Mouse (Mus musculus): ENCODE data around the gene 6430548M08Rik. TPM values are rescaled to one million over a fixed set of nuclear protein-coding genes. Genes with fewer than 3 reads are reported as not detected.

Gene 6430548M08Rik
- polyA plus RNA-seq, 1 experiment from 2014 or later = 3.4 TPM

- Histone ChIP-seq H3K27ac (replicated peaks) (peak overlapping the region; percentile 44; the same call in 1 of the 2 replicates), H3K36me3 (replicated peaks) (no peaks in the 10 kb centered on the region), H3K4me3 (no peak overlapping the region), H3K9me3 (no peaks in the 10 kb centered on the region), H3K27me3 (replicated peaks; ENCODE audit: low read depth, poor library complexity, severe bottlenecking) (peaks cover 29% of the 10 kb centered on the region), H3K4me1 (peaks cover 51% of the 10 kb centered on the region)
- DNase-seq (ENCODE audit: low spot score) = peak; percentile 42
- WGBS = 33% methylated on average over 4 of the region's 4 CpGs
These were observed 15.6 kb downstream of the 6430548M08Rik start for GRCm38 (mm10) chr8:120129547-120129946.

DNA sequence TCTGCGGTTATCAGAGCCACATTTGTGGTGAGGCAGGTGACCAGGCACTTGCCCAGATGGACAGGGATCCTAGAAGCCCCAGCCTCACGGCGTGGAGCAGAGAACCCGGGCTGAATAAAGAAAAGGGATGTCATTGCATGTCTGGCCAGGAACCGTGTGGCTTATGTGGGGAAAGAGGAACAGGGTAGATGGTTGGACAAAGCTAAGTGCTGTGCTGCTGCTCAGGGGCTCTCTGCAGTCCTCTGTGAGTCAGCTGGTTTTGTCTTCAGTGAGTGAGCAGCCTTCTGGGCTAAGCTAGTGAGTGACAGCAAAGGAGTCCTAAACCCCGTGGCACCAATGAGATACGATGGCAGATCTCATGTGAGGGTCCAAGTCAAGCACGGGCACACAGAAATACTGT lies 17.2 kb downstream of the 6430548M08Rik start:
- Histone ChIP-seq H3K36me3 (replicated peaks) (no peaks in the 10 kb centered on the region), H3K27ac (replicated peaks) (no peak overlapping the region), H3K4me1 (peaks cover 37% of the 10 kb centered on the region), H3K27me3 (replicated peaks; ENCODE audit: low read depth, poor library complexity, severe bottlenecking) (peaks cover 24% of the 10 kb centered on the region), H3K9me3 (no peaks in the 10 kb centered on the region), H3K4me3 (no peak overlapping the region)
- WGBS = 89% methylated on average over 8 of the region's 8 CpGs
- DNase-seq (ENCODE audit: low spot score) = no peak

GRCm38 (mm10) chr8:120133169-120133568 lies 19.2 kb downstream of the 6430548M08Rik start:
- WGBS = 81% methylated on average over 7 of the region's 7 CpGs
- peaks cover 26% of the 10 kb centered on the region for H3K4me1 ChIP-seq
- peaks cover 11% of the 10 kb centered on the region for H3K27me3 ChIP-seq (replicated peaks; ENCODE audit: low read depth, poor library complexity, severe bottlenecking)
- H3K27ac ChIP-seq (replicated peaks) = no peak overlapping the region
- DNase-seq (ENCODE audit: low spot score) = no peak
- no peaks in the 10 kb centered on the region for H3K9me3 ChIP-seq
- no peak overlapping the region for H3K4me3 ChIP-seq
- no peaks in the 10 kb centered on the region for H3K36me3 ChIP-seq (replicated peaks)

DNA sequence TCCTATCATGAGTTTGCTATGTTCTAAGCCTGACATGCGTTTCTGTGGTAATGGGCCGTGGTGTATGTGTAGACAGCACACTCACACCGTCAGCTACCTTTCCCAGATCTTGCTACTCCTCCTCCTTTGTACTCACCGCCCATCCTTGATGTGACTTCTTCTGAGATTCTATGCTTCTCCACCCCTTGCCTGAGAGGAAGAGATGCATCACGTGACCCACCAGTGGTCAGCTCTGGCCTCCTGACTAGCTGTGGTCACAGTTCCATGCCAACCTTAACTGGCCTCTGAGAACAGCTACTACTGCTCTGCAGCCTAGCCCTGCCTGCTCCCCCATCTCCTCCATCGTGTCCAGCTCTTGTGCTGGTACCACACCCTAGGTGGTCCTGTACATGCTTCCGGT lies 21.7 kb downstream of the 6430548M08Rik start:
- Histone ChIP-seq H3K36me3 (replicated peaks) (no peaks in the 10 kb centered on the region), H3K9me3 (no peaks in the 10 kb centered on the region), H3K27me3 (replicated peaks; ENCODE audit: low read depth, poor library complexity, severe bottlenecking) (peaks cover 20% of the 10 kb centered on the region), H3K27ac (replicated peaks) (no peak overlapping the region), H3K4me1 (peaks cover 10% of the 10 kb centered on the region; the same call in 1 of the 2 replicates), H3K4me3 (no peak overlapping the region)
- 89% methylated on average over 7 of the region's 7 CpGs for WGBS
- DNase-seq (ENCODE audit: low spot score) = no peak

DNA sequence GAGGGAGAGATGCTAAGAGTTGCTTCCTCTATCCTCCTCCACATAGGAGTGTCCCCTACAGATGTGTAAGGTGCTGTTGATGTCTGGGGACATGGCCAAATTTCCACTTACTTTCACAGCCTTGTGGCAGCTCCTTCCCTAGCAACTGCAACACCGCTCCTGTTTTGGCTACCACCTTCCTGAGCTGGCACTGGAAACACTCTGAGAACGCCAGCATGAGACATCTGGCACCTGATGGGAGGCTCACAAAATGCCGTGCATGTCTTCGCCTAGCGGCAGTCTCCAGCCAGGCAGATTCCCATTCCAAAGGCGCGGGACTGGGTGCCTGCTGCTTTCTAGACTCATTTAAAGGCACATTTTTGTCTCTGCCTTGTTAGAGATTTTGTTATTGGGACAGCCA lies 22.7 kb downstream of the 6430548M08Rik start:
- peaks cover 20% of the 10 kb centered on the region for H3K27me3 ChIP-seq (replicated peaks; ENCODE audit: low read depth, poor library complexity, severe bottlenecking)
- 0 out of 2 replicates have a peak, but pooled peaks cover 5% of the 10 kb centered on the region for H3K4me1 ChIP-seq
- H3K9me3 ChIP-seq = no peaks in the 10 kb centered on the region
- no peak for DNase-seq (ENCODE audit: low spot score)
- H3K27ac ChIP-seq (replicated peaks) = no peak overlapping the region
- WGBS = 67% methylated on average over 7 of the region's 7 CpGs
- no peaks in the 10 kb centered on the region for H3K36me3 ChIP-seq (replicated peaks)
- no peak overlapping the region for H3K4me3 ChIP-seq

GRCm38 (mm10) chr8:120138958-120139357 lies 25.0 kb downstream of the 6430548M08Rik start:
- 91% methylated on average over 2 of the region's 2 CpGs for WGBS
- Histone ChIP-seq H3K4me1 (peaks cover 9% of the 10 kb centered on the region), H3K9me3 (no peaks in the 10 kb centered on the region), H3K27me3 (replicated peaks; ENCODE audit: low read depth, poor library complexity, severe bottlenecking) (peaks cover 10% of the 10 kb centered on the region), H3K4me3 (no peak overlapping the region), H3K36me3 (replicated peaks) (no peaks in the 10 kb centered on the region), H3K27ac (replicated peaks) (no peak overlapping the region)
- DNase-seq (ENCODE audit: low spot score) = no peak

- Histone ChIP-seq H3K4me1 (peaks cover 22% of the 10 kb centered on the region), H3K4me3 (no peak overlapping the region), H3K36me3 (replicated peaks) (no peaks in the 10 kb centered on the region), H3K9me3 (no peaks in the 10 kb centered on the region), H3K27me3 (replicated peaks; ENCODE audit: low read depth, poor library complexity, severe bottlenecking) (peaks cover 10% of the 10 kb centered on the region), H3K27ac (replicated peaks) (no peak overlapping the region)
- DNase-seq (ENCODE audit: low spot score) = no peak
- 79% methylated on average over 3 of the region's 3 CpGs for WGBS
These were observed 26.8 kb downstream of the 6430548M08Rik start for GRCm38 (mm10) chr8:120140769-120141168.

GRCm38 (mm10) chr8:120143911-120144651 lies 30.1 kb downstream of the 6430548M08Rik start:
- Histone ChIP-seq H3K36me3 (replicated peaks) (no peaks in the 10 kb centered on the region), H3K9me3 (no peaks in the 10 kb centered on the region), H3K27ac (replicated peaks) (peak overlapping the region; percentile 57), H3K4me3 (no peak overlapping the region), H3K27me3 (replicated peaks; ENCODE audit: low read depth, poor library complexity, severe bottlenecking) (peaks cover 4% of the 10 kb centered on the region), H3K4me1 (peaks cover 18% of the 10 kb centered on the region)
- no peak for DNase-seq (ENCODE audit: low spot score)
- WGBS = 69% methylated on average over 15 of the region's 15 CpGs

DNA sequence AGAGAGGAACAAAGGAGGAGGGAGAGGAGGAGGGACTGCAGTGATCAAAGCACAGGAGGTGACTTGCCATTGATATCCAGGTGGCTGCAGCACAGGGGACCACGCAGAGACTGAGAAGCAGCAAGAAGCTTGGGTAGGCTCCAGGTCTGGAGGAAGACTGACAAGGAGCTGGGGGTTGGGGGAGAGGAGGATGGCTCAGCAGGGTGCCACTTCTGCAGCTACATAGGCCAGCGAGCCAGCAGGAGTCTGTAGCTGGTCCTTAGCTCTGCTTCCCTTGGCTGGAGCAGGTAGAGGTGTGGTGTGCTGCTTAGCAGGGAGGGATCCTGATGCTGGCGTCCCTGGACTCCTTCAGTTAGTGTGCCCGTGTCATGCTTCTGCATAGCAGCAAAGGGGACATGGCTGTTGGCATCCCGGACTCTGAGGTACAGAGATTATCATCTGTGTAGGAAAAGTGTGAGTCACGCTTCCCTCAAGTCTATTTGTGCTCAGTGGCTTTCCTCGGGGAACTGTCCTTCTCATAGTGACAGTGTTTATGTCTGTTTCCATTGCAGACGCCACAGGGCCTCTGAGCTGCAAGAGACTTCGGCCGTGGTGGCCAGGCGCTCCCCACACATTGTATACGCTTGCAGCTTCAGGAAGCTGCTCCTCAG lies 30.8 kb downstream of the 6430548M08Rik start:
- no peak overlapping the region for H3K4me3 ChIP-seq
- peaks cover 18% of the 10 kb centered on the region for H3K4me1 ChIP-seq
- peaks cover under 1% of the 10 kb centered on the region for H3K27me3 ChIP-seq (replicated peaks; ENCODE audit: low read depth, poor library complexity, severe bottlenecking)
- peak overlapping the region; percentile 57 for H3K27ac ChIP-seq (replicated peaks)
- WGBS = 61% methylated on average over 12 of the region's 12 CpGs
- H3K9me3 ChIP-seq = no peaks in the 10 kb centered on the region
- DNase-seq (ENCODE audit: low spot score) = no peak
- no peaks in the 10 kb centered on the region for H3K36me3 ChIP-seq (replicated peaks)

- no peaks in the 10 kb centered on the region; the same call in 1 of the 2 replicates for H3K27me3 ChIP-seq (replicated peaks; ENCODE audit: low read depth, poor library complexity, severe bottlenecking)
- 74% methylated on average over 1 of the region's 1 CpGs for WGBS
- H3K4me1 ChIP-seq = peaks cover 22% of the 10 kb centered on the region
- no peak overlapping the region for H3K4me3 ChIP-seq
- no peaks in the 10 kb centered on the region for H3K9me3 ChIP-seq
- DNase-seq (ENCODE audit: low spot score) = no peak
- H3K36me3 ChIP-seq (replicated peaks) = no peaks in the 10 kb centered on the region
- H3K27ac ChIP-seq (replicated peaks) = no peak overlapping the region
These were observed 32.1 kb downstream of the 6430548M08Rik start for GRCm38 (mm10) chr8:120146051-120146450.

DNA sequence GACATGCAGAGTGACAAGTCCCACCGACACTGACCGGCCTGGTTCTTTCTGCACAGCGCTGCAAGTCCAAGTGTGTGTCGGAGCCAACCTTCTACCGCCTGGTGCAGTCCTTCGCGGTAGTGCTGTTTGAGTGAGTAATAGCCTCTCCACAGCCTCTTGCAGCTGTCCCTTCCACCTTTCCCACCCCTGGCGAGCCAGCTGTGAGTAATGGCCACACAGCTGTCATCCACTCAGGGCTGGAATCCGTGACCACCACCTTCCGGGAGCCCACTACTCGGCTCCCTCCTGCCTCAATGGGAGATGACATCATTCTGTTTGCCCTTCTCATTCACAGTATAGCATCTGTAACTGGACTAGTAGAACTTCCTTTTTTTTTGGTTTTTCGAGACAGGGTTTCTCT lies 36.1 kb downstream of the 6430548M08Rik start:
- DNase-seq (ENCODE audit: low spot score) = no peak
- Histone ChIP-seq H3K36me3 (replicated peaks) (no peaks in the 10 kb centered on the region), H3K4me3 (no peak overlapping the region), H3K27ac (replicated peaks) (no peak overlapping the region), H3K9me3 (no peaks in the 10 kb centered on the region), H3K27me3 (replicated peaks; ENCODE audit: low read depth, poor library complexity, severe bottlenecking) (0 out of 2 replicates have a peak, but pooled peaks cover 6% of the 10 kb centered on the region), H3K4me1 (peaks cover 42% of the 10 kb centered on the region)
- 82% methylated on average over 12 of the region's 12 CpGs for WGBS

GRCm38 (mm10) chr8:120151151-120151550 lies 37.2 kb downstream of the 6430548M08Rik start:
- peaks cover 48% of the 10 kb centered on the region for H3K4me1 ChIP-seq
- H3K27ac ChIP-seq (replicated peaks) = no peak overlapping the region
- no peaks in the 10 kb centered on the region for H3K36me3 ChIP-seq (replicated peaks)
- 0 out of 2 replicates have a peak, but pooled peaks cover 6% of the 10 kb centered on the region for H3K27me3 ChIP-seq (replicated peaks; ENCODE audit: low read depth, poor library complexity, severe bottlenecking)
- DNase-seq (ENCODE audit: low spot score) = no peak
- 65% methylated on average over 9 of the region's 9 CpGs for WGBS
- no peak overlapping the region for H3K4me3 ChIP-seq
- no peaks in the 10 kb centered on the region for H3K9me3 ChIP-seq

GRCm38 (mm10) chr8:120152636-120153035 lies 38.7 kb downstream of the 6430548M08Rik start:
- no peak overlapping the region for H3K4me3 ChIP-seq
- H3K27me3 ChIP-seq (replicated peaks; ENCODE audit: low read depth, poor library complexity, severe bottlenecking) = 0 out of 2 replicates have a peak, but pooled peaks cover 6% of the 10 kb centered on the region
- DNase-seq (ENCODE audit: low spot score) = no peak
- H3K9me3 ChIP-seq = no peaks in the 10 kb centered on the region
- WGBS = 61% methylated on average over 7 of the region's 7 CpGs
- H3K36me3 ChIP-seq (replicated peaks) = no peaks in the 10 kb centered on the region
- H3K27ac ChIP-seq (replicated peaks) = peak overlapping the region; percentile 54
- peaks cover 60% of the 10 kb centered on the region for H3K4me1 ChIP-seq
